Mouse (Mus musculus) cerebellum, postnatal 25 days (tissue): ENCODE results near the gene Slc6a19.
"Not testable (repeated sequence)": the region's sequence is repeated elsewhere in the genome, so short reads cannot be mapped to it uniquely, and the experiment has no call there.

ENCODE experiments used
- DNase-seq, 2 experiments: peaks; one replicate each; pipeline ENCODE4 v3.0.0; 2021; ENCODE audit warnings: mixed read lengths in 2 of 2

The Slc6a19 gene

DNA sequence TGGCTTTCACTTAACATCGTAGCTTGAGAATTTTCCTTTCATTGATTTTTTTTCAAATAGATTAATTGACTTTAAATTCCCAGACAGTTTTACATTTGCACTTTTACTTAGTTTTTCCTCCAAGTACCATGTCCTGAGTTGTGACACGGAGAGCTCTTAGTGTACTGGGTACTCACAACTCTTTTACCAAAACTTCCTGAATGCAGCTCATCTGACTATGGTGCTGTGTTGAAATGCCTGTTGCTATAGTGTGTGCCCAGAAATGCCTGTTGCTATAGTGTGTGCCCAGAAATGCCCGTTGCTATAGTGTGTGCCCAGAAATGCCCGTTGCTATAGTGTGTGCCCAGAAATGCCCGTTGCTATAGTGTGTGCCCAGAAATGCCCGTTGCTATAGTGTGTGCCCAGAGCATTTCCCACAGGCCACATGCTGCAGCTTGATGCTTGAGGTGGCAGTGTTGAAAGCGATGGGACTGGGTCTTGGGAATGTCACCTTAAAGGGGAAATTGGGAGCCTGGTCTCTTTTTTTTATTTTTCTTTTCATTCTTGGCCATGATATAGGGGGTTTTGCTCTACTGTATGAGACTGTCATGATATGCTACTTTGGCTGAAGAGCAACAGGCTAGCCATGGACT lies at the start of gene Slc6a19:
TSS of gene Slc6a19 (minus strand) at position 172 of the 632 bp plus-strand sequence.
- no peak for DNase-seq

DNA sequence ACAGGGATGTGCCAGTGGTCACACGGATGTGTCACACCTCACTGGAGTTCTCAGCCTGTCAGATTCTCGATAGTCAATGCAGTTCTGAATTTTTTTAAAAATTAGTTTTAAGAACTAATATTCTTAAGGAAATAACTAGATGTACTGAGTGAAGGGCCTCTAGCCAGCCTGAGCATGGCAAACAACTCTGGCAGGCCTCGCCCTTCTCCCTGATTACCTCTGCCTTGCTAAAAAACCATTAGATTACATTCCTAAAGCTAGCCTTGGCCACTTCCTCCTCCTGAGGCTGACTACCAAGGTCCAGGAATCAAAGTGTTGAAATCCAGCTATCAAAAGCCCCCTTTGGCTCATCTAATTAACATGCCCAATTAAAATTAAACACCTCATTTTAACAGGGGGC lies 46.6 kb upstream of the Slc6a19 start:
- DNase-seq = no peak

DNA sequence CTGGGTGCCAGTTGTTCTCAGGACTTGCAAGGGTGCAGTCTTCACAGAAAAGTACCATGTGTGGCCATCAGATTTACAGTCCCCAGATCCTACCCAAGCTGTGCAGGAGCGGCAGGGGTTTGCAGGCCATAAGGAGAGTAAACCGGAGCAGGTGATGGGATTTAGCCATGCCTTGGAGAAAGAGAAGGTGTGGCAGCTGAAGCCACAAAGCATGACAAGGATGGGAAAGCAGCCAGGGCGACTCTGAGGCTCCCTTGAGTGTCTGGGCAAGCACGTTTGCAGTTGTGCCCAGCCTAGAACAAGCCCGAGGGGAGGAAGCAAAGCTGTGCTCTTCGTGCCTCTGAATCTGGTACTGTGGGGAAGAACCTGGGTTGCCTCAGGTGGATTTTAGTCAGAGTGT lies 45.8 kb upstream of the Slc6a19 start:
- peak; percentile 19 to 52 for DNase-seq

DNA sequence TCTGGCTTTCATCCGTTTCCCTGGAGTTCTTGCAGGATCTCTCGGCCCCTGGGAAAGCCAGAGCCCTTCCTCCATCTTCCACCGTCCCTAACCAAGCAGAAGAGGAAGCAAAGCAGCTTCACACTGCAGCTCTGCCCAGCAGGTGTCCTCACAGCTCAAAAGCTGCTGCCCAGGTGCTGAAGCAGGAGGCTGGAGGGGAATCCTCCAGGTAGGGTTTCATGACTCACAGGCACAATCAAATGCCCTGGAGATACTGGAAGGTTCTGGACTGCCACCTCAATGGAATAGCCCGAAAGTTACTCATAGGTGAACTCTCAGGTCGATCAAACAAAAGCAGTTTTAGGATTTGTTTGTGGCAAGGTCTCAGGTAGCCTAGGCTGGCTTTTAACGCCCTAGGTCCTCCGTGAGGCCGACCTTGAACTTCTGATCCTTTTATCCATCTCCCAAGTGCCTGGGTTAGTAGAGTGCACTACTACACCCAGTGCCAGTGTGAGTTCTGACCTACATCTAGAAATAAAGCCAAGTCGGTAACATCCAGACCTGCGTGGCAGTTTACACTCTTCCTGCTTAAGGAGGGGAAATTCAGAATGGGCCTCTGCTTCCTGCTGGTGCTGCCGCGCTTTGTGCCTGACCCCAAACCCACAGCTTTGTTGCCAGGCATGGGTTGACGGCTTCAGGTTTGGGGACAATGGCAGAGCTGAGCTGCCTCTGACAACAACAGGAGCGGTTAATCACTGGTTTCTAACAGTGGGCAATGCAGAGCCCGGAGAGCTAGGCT lies 44.2 kb upstream of the Slc6a19 start:
- peak in 1 of 2 experiments; percentile 14 for DNase-seq

DNA sequence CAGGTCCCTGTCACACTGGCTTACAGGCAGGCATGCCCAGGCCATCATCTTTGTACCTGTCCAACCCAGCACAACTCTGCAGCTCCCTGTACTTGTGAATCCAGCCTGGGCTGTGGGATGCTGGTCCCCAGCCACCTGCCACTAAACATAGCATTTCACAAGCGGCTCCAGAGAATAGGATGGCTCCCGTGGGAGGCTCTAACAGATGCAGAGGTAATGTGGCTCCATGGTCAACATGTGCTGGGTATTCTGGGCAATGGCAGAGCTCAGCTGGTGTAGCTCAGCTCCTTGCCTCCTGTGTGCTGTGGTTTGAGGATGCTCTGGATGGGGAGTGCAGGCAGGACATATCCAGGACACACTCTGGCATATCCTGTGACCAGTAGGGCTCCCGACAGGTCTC lies 39.0 kb upstream of the Slc6a19 start:
- no peak for DNase-seq

DNA sequence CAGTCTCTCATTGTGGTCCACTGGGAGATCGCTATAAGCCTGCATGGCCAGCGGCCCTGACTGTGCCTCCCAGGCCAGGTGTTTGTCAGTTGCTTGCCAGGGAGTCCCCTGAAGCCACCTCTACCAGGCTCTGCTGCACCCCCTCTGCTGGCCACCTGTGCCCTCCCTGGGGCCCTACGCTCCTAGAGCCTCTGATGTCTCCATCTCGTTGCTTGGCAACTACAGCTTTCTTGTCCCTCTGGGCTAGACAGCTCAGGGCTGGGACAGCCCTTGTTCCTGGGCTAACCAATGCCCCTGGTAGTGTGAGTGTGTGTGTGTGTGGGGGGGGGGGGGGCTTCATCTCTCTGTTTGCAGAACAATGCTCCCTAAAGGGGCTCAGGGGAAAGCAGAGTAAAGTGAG lies 38.3 kb upstream of the Slc6a19 start:
- DNase-seq = no peak

DNA sequence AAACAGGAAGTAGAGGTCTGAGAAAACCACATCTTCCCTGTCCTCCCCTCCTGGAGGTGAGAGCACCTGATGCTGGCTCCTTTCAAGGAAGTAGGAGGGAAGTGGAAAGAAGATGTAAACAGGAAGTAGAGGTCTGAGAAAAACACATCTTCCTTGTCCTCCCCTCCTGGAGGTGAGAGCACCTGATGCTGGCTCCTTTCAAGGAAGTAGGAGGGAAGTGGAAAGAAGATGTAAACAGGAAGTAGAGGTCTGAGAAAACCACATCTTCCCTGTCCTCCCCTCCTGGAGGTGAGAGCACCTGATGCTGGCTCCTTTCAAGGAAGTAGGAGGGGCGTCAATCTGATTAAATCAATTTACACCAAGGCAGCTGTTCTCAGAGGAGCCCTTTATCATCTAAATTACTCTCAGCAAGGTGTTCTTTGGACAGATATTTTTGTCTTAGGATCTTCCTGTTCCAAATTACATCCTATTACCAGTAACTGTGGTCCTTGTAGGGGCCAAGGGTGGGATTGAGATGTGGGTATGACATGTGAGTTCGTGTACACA lies 35.8 kb upstream of the Slc6a19 start:
- DNase-seq = not testable (repeated sequence)

DNA sequence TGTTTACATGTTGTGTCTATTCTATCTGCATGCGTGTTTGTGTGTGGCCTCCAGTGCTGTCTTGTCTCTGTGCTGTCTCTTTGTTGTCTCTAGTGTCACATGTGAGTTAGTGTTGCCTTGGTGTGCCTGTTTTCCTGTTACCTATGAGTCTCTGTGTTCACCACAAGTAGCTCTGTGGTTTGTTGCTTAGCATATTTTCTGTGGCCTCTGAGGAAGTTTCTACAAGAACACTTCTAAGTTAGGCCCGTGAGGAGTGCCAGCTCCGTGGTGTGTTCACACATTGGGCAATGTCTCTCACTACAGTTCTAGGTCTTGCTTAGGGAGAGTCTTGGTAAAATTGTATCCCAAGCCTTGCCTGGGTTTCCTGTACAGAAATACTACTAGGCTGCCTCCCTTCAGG lies 32.3 kb upstream of the Slc6a19 start:
- no peak for DNase-seq

DNA sequence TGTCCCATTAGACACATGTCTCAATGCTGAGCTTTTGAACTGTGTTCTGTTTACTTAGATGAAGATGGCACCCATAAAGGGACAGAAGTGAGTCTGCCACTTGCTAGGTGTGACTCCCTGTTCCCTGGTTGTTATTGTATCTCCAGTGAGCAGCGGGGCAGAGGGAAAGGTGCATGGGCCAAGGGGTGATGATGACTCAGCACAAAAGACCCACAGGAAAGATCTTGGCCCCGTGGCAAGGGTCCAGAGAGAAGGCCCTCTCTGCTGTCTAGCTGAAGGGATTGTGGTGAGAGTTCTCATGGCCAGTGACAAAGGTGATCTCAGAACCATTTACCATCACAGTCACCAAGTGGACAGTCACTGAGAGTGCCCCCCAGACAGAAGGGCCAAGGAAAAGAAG lies 31.3 kb upstream of the Slc6a19 start:
- DNase-seq = no peak

DNA sequence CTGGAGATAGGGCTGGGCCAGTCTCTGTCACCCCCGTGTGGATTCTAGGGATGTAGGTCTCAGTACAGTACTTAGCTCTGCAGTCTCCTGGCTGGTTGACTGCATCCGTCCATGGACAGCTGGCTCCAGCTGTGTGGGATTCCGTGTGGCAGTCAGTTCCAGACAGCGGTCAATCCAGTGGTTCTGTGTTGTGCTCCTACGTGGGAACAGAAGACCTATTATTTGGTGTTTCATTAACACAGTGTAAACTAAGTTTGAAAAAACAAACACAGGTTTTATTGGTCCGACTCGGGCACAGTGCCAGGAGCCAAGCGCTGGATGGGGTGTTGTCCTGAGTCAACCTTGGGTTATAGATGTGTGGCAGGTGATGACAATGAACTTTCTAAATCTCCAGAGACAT lies 30.6 kb upstream of the Slc6a19 start:
- no peak for DNase-seq

DNA sequence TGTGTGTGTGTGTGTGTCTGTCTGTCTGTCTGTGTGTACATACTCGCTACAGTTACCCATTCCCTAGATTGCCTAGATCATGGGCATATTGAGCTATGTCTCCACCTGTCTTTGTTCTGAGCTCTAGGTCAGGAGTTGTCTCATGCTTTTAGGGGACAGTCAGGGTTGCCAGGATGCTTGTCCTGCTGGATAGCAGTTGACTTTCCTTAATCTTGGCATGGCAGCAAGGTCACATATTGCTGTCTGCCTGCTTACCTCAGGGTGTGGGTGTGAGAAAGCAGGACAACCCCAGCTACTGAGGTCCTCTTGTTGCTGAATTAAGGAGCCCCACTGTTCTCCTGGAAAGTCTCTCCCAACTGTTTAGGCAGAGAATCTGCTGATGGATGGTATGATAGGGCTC lies 29.7 kb upstream of the Slc6a19 start:
- no peak for DNase-seq

DNA sequence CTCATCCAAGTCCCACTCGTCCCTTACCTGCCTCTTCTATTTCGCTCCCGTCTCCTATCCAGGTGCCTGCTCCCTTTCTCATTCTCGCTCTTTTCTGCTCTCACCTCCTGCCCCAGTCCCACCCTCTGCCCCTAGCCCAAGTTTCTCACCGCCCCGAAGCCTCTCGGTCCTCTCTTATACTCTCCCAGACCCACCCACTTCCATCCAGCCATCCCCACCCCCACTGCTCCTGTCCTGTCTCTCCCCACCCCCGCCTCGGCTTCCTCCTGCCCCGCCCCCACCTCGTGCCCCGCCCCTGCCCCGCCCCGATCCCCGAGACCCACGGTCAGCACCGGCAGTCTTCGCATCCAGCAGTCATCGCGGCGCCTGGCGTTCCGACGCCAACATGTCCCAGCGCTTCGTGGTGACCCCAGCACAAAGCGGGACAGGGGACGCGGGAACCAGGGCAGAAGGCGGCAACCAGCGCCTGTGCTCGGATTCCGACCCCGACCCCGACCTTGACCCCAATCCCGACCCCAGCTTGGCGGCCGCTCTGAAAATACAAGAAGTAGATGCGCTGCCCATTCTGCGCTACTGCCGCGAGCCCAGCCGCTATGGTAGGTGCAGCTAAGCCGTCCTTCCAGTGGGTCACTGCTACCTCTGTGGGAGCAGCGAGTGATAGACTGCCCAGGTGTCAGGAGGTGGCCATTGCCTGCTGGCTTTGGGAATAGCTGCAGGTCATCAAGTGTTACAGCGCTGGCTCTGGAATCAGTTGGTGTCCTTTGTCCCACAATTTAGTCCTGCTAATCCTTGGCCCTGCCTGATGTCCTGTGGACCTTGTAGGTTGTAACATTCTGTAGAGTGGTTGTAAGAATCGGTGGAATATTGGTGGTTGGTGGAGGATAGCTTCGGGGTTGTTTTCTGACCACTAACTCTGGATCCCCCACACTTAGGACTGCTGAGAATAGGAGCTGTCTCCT lies 28.4 kb upstream of the Slc6a19 start, which contains the start of gene Slc12a7:
TSS of gene Slc12a7 (plus strand) at position 353 of the 959 bp plus-strand sequence.
- DNase-seq = peak in 1 of 2 experiments; percentile 20

DNA sequence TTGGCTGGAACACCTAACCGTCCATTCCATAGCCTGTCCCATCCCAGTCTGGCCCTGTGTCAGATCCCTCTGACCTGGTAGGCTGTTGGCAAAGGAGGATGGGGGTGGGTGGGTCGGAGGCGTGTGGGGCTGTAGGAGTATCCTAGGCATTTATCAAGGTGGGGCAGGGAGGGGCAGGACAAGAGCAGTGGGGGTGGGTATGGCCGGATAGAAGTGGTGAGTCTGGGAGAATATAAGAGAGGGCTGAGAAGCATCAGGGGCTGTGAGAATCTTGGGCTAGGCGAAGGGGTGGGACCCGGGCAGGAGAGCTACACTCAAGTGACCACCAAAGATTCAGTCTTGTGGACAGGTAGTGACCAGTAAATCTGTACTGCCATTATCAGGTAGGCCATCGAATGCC lies 27.6 kb upstream of the Slc6a19 start:
- no peak for DNase-seq

DNA sequence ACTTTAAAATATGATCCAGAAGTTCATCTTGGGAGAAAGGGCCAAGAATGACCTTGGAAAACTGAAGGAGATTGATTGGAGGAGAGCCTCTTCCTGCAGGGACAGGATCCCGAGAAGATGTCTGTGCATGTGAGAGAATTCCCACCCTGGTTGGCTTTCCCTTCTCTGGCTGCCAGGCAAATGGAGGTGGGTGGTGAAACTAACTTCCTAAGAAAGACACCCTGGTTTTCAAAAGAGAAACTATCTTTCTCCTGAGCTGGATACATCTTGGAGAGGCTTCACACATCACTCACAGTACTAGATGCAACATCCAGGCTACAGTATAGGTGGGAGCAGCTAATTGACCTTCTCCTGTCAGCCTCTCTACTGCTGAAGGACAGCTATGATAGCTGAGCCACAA lies 26.2 kb upstream of the Slc6a19 start:
- no peak for DNase-seq

DNA sequence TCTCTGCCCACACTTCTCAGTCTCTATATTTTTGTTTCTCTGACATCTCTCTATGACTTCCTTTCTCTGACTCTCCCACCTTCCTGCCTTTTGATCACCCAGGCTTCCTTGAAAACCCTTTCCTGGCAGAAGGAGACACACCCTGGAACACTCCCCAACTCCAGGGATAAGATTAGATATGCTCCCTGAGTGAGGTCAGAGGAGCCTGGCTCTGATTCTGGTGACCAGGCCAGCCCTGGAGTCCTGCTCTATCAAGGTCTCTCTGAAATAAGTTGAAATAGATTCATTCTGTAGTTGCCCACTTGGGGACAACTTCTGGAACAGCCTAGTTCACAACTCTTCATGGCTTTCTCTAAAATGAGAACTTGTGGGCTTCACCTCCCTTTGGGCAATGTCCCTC lies 24.0 kb upstream of the Slc6a19 start:
- DNase-seq = no peak

DNA sequence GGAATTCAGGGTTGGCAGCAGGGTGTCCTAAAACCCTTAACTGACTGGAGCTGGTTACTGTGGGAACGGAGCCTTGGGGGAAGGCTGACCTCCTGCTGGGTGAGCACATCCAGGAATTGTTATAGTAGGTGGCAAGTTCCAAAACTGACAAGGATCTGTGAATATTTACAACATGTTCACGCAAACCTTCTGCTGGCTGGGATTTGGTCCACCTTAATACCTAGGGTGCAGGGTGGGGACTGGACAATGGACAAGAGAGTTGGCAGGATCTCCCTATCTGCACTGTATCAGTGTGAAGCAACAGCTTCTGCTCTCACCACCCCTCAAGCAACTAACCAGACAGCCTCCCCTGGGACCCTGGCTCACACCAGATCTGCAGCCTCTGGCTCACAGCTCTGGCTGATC lies 23.0 kb upstream of the Slc6a19 start:
- DNase-seq = no peak

DNA sequence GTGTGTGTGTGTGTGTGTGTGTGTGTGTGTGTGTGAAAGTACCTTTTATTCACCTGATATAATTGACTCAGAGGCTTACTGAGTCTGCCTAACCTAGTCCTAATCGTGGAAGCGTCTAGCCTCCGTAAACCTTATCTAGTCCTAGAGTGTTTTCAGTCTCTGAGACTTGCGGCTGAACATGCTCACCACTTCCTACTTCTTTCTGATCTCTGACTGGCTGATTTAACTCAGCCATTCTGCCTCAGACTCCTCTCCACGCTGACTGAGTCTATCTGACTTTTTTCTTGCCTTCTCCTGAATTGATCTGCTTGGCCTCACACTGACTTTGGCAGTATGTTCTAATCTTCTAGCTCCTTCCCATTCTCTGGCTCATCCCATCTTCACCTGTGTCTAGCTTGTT lies 20.6 kb upstream of the Slc6a19 start:
- DNase-seq = no peak

DNA sequence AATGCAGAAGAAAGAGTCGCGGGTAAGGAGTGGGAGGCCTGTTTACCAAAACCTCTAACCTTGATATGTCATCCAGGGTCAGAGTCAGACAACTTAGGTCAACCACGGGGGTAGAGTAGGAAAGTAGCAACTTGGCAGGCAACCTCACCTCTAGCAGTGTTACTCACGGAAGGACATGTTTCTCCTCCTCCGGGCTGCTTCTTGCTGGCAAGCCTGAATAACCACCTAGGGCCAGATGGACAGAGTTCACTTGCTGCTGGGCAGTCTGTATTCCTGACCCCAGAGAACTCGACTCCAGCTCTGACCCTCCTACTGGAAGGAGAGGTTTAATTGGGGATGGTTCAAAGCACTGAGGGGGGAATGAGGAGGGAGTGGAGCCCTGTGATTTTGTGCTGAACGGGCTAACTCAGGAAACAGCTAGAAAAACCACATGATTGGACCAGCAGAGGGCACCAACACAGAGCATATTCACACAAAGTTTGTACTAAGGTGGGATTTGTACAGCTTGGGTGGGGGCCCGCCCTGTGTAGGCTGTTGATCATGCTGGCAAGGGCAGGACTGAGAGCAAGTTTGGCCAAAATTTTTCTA lies 18.5 kb upstream of the Slc6a19 start:
- peak in 1 of 2 experiments; percentile 22 for DNase-seq

DNA sequence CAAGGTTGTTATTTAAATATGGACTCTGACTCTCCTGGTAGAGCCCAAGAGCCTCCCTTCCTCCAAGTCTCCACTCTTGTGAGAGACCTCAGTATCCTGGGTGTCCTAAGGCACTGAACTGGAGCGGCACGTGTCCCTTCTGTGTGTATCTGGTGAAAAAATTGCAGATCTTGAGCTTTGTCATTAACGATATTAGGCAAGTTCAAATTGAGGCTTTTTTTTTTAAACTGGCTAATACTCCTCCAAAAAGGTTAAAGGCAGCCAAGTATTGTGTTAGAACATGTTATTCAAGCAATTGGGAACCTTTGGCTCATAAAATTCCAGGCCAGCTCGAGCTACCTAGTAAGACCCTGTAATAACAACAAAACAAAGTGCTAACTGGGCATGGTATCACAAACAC lies 15.6 kb upstream of the Slc6a19 start:
- DNase-seq = no peak

DNA sequence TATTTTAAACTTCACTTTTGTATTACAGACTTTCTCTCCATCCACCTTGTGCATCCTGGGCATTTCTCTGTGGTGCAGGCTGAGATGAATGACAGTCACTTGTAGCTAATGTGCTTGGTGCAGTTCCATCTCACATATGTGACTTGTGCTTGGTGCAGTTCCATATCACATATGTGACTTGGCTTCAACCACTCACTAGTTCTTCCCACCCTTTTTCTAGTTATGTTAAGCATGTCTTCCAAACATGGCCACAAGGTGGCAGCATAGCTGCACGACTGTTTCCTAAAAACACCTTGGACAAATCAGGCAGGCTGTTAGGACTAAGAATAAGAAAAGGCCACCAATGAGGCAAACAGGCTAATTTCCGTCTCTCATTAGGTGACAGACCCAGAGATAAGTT lies 13.6 kb upstream of the Slc6a19 start:
- peak; percentile 77 to 86 for DNase-seq

DNA sequence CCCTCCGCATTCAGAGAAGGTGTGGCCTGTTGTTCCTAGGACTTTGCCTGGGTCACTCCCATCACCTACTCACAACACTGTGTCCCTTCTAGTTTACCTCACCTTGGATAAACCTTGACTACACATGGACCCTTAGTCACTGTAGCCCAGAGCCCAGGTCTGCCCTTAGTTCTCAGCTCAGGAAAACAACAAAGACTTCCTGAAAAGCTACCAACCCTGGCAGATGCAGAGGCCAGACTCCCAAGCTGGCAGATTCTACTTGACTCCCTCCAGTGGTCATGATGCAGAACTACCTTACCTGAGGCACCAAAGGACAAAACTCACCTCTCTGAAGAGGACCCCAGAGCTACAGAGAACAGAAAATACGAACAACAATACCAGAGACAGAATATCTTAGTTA lies 9.4 kb upstream of the Slc6a19 start:
- DNase-seq = no peak

DNA sequence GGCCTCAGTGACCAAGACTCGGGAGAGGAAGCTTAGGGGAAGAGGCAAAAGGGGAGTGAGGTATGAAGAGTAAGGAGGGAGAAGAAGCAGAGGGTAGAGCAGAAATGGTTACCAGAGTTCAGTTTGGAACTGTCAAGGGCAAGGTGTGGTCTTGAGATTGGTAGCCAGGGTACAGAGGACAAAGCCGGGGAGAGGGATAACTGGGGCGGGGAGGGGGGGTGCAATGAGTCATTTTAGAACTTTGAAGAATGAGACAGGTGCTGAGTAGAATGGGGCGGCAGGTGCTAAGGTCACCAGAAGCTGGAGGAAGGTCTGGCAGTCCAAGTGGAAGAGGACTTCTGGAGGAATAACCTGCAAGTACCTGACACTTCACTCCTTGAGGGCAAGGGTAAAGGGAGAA lies 8.5 kb upstream of the Slc6a19 start:
- no peak for DNase-seq

DNA sequence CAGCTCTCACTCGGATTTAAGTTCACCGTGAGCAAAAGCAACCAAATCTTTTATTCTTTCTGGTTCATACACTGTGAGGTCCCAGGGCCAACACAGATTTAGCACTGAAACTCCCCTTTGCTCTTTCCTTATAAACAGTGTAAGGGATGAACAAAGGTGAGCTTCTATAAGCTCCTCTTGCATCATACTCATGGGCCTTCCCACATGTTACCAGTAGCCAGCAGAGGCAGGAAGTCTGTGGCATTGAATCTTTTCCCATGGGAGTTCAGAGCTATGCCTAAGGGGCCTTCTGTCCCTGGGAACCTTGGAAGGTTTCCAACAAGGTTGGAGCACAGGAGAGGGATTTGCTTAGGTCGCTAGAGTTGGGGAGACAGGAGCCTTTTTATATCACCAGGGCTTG lies 7.6 kb upstream of the Slc6a19 start:
- DNase-seq = no peak
